Mouse (Mus musculus): ENCODE data around the gene S1pr3. TPM values are rescaled to one million over a fixed set of nuclear protein-coding genes. Genes with fewer than 3 reads are reported as not detected.

S1pr3 gene
- polyA plus RNA-seq, 1 experiment: 19.9 TPM

DNA sequence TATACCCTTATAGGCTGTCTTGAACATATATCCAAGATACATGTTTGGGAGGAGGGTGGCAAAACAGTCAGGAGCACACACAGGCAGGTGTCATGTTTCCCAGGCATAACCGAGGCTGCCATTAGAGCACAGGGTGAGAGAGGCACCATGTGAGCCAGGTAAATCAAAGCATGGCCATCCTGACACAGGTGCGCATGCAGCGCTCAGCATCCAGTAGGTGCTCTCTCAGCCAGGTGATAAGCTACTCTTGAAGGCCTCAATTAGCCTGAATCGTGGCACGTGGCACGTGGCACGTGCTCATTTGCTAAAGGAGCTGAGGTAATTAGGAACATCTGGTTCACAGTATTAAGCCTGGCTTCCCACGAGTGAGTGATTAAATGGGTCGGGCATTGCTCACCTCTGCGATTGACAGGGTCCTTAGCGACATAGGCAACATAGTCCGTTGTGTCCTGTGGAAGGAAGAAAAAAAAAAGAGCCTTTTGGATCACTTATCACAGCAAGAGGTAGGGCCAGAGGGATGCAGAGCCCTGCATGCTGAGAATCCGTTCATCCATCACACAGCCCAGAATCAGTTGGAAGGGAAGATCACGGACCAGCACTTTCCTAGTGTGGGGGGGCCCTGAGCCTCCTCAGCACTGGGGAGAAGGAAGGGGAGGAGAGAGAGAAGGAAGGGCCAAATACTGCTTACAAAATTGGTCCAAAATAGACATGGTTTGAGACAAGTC is 57.8 kb downstream of the S1pr3 start:
- H3K36me3 ChIP-seq (ENCODE audit: control insufficient read depth, insufficient read depth, low read length): no peaks in the 10 kb centered on the region
- WGBS: 87% methylated on average over 14 of the region's 14 CpGs
- H3K27ac ChIP-seq (ENCODE audit: insufficient read depth, low read length): no peak overlapping the region
- no peak overlapping the region for H3K4me3 ChIP-seq (ENCODE audit: extremely low read depth, insufficient read depth, insufficient read length)
- no peak for TF ChIP-seq POLR2A (IDR thresholded peaks at IDR 0.05; ENCODE audit: low read depth, low read length)
- TF ChIP-seq CTCF (IDR thresholded peaks at IDR 0.05; ENCODE audit: extremely low read depth, insufficient read depth, insufficient read length, insufficient replicate concordance): no peak
- H3K4me1 ChIP-seq (ENCODE audit: control insufficient read depth, insufficient read depth, insufficient read length): no peaks in the 10 kb centered on the region
- no peaks in the 10 kb centered on the region for H3K27me3 ChIP-seq (ENCODE audit: control insufficient read depth, insufficient read depth, low read length)
- DNase-seq (ENCODE audit: low read depth in 1 of 2, low spot score in 2 of 2): no peak

DNA sequence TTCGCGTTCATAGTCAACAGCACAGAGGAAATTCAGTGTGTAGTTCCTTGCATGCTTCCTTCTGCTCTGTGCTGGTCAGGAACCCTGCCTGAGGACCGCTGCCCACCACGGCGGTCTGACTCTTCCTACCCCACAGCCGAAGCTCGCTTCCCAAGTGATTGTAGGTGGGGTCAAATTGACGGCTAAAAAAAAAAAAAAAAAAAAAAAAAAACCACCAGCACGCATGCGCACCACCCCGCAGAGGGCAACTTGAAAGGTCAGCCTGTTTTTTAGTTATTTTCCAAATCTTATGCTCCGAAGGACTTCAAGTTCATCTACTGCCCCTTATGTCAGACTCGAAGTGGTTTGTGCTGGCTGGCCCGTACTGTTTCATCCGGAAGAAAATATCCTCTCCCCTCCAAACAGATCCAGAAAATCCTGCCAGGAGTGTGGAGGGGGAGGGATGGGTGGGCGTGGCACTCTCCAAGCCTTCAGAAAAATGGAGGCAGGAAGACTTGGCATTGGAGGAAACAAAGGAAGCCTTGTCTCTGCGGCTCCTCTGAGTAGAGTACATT is 60.3 kb downstream of the S1pr3 start:
- 74% methylated on average over 17 of the region's 17 CpGs for WGBS
- no peak overlapping the region for H3K4me3 ChIP-seq (ENCODE audit: extremely low read depth, insufficient read depth, insufficient read length)
- no peaks in the 10 kb centered on the region for H3K4me1 ChIP-seq (ENCODE audit: control insufficient read depth, insufficient read depth, insufficient read length)
- H3K36me3 ChIP-seq (ENCODE audit: control insufficient read depth, insufficient read depth, low read length): no peaks in the 10 kb centered on the region
- DNase-seq (ENCODE audit: low read depth in 1 of 2, low spot score in 2 of 2): no peak
- no peaks in the 10 kb centered on the region for H3K27me3 ChIP-seq (ENCODE audit: control insufficient read depth, insufficient read depth, low read length)
- TF ChIP-seq POLR2A (IDR thresholded peaks at IDR 0.05; ENCODE audit: low read depth, low read length): no peak
- no peak for TF ChIP-seq CTCF (IDR thresholded peaks at IDR 0.05; ENCODE audit: extremely low read depth, insufficient read depth, insufficient read length, insufficient replicate concordance)
- no peak overlapping the region for H3K27ac ChIP-seq (ENCODE audit: insufficient read depth, low read length)

Other genes starting within 250 kb of the S1pr3 start
- gene Nxnl2, start 237.6 kb upstream of the S1pr3 start, polyA plus RNA-seq (2012; rRNA removed): 1.1 and 1.4 TPM in 2 replicates
- gene Shc3, start 160.8 kb downstream of the S1pr3 start, polyA plus RNA-seq (2012; rRNA removed): 0.14 and 0.21 TPM in 2 replicates
- 14.0 and 16.7 TPM in 2 replicates for gene Cks2, start 236.6 kb downstream of the S1pr3 start, polyA plus RNA-seq (2012; rRNA removed)
- 25.8 and 28.6 TPM in 2 replicates for gene Secisbp2, start 243.1 kb downstream of the S1pr3 start, polyA plus RNA-seq (2012; rRNA removed)